Mouse (Mus musculus): Measurements from ENCODE around the gene Pxmp2.
A peak's percentile ranks its signal among the peaks of the same experiment; 100 is the strongest.

DNA sequence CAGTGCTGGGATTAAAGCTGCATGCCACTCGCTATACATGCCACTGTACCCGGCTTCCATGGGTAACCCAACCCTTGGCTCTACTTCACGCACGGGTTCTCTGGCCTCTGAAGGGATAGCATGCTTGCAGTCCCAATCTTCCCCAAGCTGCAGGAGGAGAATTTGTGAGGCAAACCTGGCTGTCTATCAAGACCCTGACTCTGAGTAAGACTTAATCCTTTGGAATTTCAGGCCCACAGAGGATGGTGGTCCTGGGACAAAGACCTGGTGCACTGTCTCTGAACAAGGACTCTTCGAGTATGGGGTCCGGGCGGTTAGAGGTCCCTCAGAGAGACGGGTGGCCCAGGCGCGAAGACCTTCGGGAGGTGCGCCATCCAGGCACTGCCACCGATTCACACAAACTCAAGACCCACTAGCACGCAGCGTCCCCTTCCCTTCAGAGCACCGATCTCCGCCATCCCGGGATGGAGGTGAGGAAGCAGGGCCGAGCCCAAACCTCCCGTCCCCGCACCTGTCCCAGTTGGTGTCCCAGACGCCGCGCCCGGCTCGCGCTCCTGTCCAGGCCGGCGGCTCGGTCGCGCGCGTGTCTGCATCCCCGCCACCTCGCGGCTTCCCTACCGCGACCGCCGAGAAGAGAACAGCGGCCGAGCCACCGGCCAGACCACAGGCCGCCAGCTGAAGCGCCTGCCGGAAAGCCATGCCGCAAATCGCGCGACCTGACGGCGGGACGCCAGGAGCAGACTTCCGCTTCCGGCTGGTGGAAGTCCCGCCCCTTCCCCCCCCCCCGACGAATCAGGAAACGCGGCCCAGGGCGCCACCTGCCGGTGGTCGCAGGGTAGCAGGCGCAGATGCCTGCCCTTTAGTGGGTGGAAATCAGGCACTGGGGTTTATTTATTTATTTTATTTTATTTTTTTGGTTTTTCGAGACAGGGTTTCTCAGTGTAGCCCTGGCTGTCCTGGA lies 16.6 kb downstream of the Pxmp2 start, which contains the start of gene Pgam5:
- TF ChIP-seq CTCF (IDR thresholded peaks at IDR 0.05; ENCODE audit: low read depth, low read length): 0 out of 2 replicates have a peak, but pooled peaks have one; percentile 32
- no peak for TF ChIP-seq POLR2AphosphoS5 (IDR thresholded peaks at IDR 0.05; ENCODE audit: insufficient replicate concordance, low read depth, low read length)
- TF ChIP-seq GATA1 (IDR thresholded peaks at IDR 0.05; ENCODE audit: borderline replicate concordance, low read length): no peak
- TF ChIP-seq GATA2 (IDR thresholded peaks at IDR 0.05; ENCODE audit: borderline replicate concordance, low read depth, low read length): no peak
- TF ChIP-seq TAL1 (conservative IDR thresholded peaks at IDR 0.05; ENCODE audit: low read depth, low read length): no peak
